Mouse (Mus musculus): ENCODE measurements at regions not wholly inside any gene's neighbourhood (a gene's known extent, or its start where the extent isn't known, plus 50 kb on each side); places are given as distances from the start of the nearest gene placed in this dataset.

GRCm38 (mm10) chr15:63624249-63624648, 220.7 kb downstream of the Gsdmc2 start:
- TF ChIP-seq POLR2A (IDR thresholded peaks at IDR 0.05; ENCODE audit: control insufficient read depth, extremely low read depth, insufficient read depth, low read length, poor library complexity) (no peak), CTCF (IDR thresholded peaks at IDR 0.05; ENCODE audit: borderline replicate concordance, control insufficient read depth, extremely low read depth, insufficient read depth, low read length, poor library complexity) (no peak)
